Mouse (Mus musculus): ENCODE measurements around the gene Trak2. TPM values are rescaled to one million over a fixed set of nuclear protein-coding genes. Genes with fewer than 3 reads are reported as not detected.

Trak2 gene
- 153 and 407 TPM in 2 replicates for polyA plus RNA-seq (2012; ENCODE audit: insufficient read depth, insufficient read length, low replicate concordance, missing spikeins)

DNA sequence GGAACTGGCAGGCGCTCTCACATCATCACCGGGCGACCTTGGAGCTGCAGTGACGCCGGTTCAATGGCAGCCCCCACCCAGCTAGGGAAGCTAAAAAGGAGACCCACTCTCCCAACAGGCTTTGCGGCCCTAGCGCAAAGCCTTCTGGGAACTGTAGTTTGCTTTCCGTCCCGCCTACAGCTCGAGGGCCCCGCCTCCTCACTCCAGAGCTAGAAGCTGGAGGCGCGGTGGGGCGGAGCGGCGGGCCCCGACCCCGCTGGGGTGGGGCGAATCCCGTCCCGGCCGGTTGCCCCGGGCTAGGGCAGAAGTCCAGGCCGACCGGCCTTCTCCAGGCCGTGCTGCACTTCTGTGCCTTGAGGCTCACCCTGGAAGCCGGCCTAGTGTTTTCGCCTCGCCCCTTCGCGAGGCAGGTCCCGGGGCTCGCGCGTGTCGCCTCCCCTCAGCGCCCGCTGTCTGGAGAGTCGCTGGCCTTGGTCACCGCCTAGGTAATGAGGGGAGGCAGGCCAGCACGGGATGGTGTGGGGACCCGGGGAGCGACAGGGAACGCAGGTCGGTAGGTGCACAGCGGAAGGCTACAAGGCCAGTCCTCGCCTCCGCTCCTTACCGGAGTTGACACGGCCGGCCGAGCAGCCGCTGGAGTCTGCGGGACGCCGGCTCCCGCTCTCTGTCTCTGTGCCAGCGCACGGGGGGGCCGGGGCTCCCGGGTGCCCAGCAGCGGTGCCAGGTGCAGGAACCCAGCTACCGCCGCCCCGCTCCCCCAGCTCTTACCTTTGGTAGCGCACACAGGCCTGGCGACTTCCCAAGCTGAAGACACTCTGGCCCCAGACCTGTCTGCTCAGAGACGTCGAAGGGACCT is at the start of gene Trak2, which contains the start of gene Stradb:
Gene Trak2 (minus strand): TSS at position 65 of the 856 bp plus-strand sequence.
Gene Stradb (plus strand): TSS at position 157 of the 856 bp plus-strand sequence.
- TF ChIP-seq CTCF (IDR thresholded peaks at IDR 0.05; ENCODE audit: insufficient read depth, low read depth, low read length) (no peak), POLR2A (IDR thresholded peaks at IDR 0.05; ENCODE audit: insufficient read depth, low read depth, low read length) (peak; percentile 46; the same call in 1 of the 2 replicates)
- peak within 1 kb of the TSS; percentile 66 for H3K27ac ChIP-seq (ENCODE audit: insufficient read depth, low read depth, low read length)
- WGBS = under 1% methylated on average over 69 of the region's 69 CpGs
- peak within 1 kb of the TSS; percentile 75 for H3K4me3 ChIP-seq (ENCODE audit: insufficient read depth, low read depth, low read length)
- H3K4me1 ChIP-seq (ENCODE audit: control insufficient read depth, insufficient read depth, low read length) = peaks cover 2% of the 10 kb centered on the region

DNA sequence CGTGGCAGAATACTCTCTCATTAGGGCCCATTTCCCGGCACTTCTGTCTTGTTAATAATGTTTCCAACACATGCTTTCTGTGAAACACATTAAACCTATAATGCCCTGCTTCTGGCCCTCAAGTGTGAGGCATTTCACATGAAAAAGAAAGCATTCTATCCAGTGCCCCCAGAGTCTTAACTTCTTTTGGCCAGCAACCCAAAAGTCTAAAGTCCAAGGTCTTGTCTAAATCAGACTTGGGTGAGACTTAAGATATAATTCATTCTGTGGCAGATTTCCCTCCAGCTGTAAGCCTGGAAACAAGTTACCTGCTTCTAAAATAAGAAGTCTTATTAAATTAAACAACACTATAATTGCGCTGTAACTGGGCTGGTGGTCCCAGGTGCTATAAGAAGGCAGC is 48.3 kb upstream of the Trak2 start:
- TF ChIP-seq POLR2A (IDR thresholded peaks at IDR 0.05; ENCODE audit: insufficient read depth, low read depth, low read length) = no peak
- 62% methylated on average over 3 of the region's 3 CpGs for WGBS
- no peak overlapping the region for H3K27ac ChIP-seq (ENCODE audit: insufficient read depth, low read depth, low read length)
- H3K4me3 ChIP-seq (ENCODE audit: insufficient read depth, low read depth, low read length) = no peak overlapping the region
- no peaks in the 10 kb centered on the region for H3K4me1 ChIP-seq (ENCODE audit: control insufficient read depth, insufficient read depth, low read length)

DNA sequence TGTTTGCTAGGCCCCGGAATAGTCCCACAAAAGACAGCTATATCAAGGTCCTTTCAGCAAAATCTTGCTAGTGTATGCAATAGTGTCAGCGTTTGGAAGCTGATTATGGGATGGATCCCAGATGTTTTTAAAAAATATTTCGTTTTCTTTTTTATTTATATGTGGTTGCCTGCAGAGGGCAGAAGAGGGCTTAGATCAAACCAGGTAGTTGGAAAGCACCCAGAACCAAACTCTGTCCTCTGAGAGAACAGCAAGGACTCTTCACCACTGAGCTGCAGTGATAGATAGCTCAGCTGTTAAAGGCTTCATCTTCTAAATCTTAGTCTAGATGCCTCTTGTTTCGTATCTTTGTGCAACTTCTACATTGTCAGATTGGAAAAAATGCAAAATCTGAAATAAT is 36.0 kb upstream of the Trak2 start:
- no peak for TF ChIP-seq POLR2A (IDR thresholded peaks at IDR 0.05; ENCODE audit: insufficient read depth, low read depth, low read length)
- TF ChIP-seq CTCF (IDR thresholded peaks at IDR 0.05; ENCODE audit: insufficient read depth, low read depth, low read length) = no peak
- no peak overlapping the region for H3K27ac ChIP-seq (ENCODE audit: insufficient read depth, low read depth, low read length)
- 41% methylated on average over 4 of the region's 4 CpGs for WGBS
- H3K4me3 ChIP-seq (ENCODE audit: insufficient read depth, low read depth, low read length) = no peak overlapping the region
- no peaks in the 10 kb centered on the region for H3K4me1 ChIP-seq (ENCODE audit: control insufficient read depth, insufficient read depth, low read length)

DNA sequence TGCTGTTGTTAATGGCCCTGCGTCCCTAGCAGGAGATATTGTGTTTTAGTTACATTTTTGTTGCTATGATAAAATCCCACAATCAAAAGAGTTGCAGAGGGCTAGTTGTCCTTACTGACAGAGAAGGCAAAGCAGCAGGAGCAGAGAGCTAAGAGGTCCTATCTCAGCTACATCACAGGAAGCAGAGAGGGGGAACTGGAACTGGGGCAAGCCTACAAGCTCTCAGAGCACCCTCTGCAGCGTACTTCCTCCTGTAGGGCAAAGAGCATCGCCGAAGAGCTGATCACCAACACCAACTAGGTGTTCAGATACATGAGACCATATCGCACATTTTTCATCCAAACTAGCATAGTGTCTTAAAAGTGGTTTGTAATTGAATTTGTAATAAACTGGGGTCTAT is 22.1 kb upstream of the Trak2 start:
- TF ChIP-seq CTCF (IDR thresholded peaks at IDR 0.05; ENCODE audit: insufficient read depth, low read depth, low read length) = no peak
- no peak for TF ChIP-seq POLR2A (IDR thresholded peaks at IDR 0.05; ENCODE audit: insufficient read depth, low read depth, low read length)
- H3K27ac ChIP-seq (ENCODE audit: insufficient read depth, low read depth, low read length) = no peak overlapping the region
- 92% methylated on average over 5 of the region's 5 CpGs for WGBS
- H3K4me1 ChIP-seq (ENCODE audit: control insufficient read depth, insufficient read depth, low read length) = no peaks in the 10 kb centered on the region
- no peak overlapping the region for H3K4me3 ChIP-seq (ENCODE audit: insufficient read depth, low read depth, low read length)

DNA sequence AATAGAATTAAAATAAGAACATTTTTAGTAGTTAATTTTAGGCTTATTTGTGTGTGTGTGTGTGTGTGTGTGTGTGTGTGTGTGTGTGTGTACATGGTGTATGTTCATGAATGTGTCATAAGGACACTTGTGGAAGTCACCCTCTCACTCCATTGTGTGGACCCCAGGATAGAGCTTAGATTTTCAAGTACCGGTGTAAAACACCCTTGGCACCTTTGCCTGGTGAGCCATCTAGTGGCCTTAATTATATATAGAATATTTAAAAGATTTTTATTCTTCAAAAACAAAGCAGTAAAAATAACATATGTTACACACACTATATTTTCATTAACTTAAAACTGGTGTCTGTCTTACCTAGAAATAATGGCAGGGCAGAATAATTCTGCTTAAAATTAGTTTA is 20.5 kb upstream of the Trak2 start:
- WGBS = 6% methylated on average over 1 of the region's 1 CpGs
- TF ChIP-seq CTCF (IDR thresholded peaks at IDR 0.05; ENCODE audit: insufficient read depth, low read depth, low read length) = no peak
- TF ChIP-seq POLR2A (IDR thresholded peaks at IDR 0.05; ENCODE audit: insufficient read depth, low read depth, low read length) = no peak
- H3K27ac ChIP-seq (ENCODE audit: insufficient read depth, low read depth, low read length) = no peak overlapping the region
- H3K4me3 ChIP-seq (ENCODE audit: insufficient read depth, low read depth, low read length) = no peak overlapping the region
- H3K4me1 ChIP-seq (ENCODE audit: control insufficient read depth, insufficient read depth, low read length) = no peaks in the 10 kb centered on the region

DNA sequence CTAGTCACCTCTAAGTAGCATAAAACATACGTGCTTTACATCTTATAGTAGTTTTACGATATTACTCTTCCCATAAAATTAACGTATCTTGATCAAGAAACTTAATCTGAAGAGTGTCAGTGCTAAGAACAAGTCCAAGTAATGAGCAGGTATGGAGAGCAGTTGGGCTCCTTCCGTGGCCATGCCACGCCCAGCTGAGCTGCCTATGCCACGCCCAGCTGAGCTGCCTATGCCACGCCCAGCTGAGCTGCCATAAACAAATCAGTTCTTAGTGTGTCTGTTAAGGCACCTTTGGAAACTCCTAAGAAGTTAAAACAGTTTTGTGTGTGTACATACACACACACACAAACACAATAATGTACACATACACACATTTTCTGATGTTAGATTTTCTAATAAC is 19.9 kb upstream of the Trak2 start:
- WGBS = 92% methylated on average over 7 of the region's 7 CpGs
- TF ChIP-seq CTCF (IDR thresholded peaks at IDR 0.05; ENCODE audit: insufficient read depth, low read depth, low read length) (no peak), POLR2A (IDR thresholded peaks at IDR 0.05; ENCODE audit: insufficient read depth, low read depth, low read length) (no peak)
- Histone ChIP-seq H3K4me1 (ENCODE audit: control insufficient read depth, insufficient read depth, low read length) (no peaks in the 10 kb centered on the region), H3K27ac (ENCODE audit: insufficient read depth, low read depth, low read length) (no peak overlapping the region), H3K4me3 (ENCODE audit: insufficient read depth, low read depth, low read length) (no peak overlapping the region)

DNA sequence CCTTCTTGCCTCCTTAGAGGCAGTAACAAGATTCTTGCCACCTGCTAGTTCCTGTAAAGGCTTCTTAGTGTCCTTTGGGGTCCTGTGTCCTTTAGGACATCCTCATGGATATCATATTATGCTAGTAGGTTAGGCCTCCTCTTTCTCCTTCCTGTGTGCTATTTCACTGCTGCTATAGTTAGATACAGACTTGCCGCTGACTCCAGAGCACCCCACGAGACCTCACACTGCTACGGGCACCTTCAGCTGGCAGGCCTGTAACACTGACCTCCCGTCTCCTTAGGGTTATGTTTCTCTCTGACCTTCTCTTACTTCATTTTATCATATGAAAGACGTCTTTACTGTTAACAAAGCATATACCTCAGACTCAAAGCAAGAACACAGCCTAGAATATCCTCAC is 11.4 kb upstream of the Trak2 start:
- H3K4me3 ChIP-seq (ENCODE audit: insufficient read depth, low read depth, low read length) = no peak overlapping the region
- H3K4me1 ChIP-seq (ENCODE audit: control insufficient read depth, insufficient read depth, low read length) = no peaks in the 10 kb centered on the region; the same call in 1 of the 2 replicates
- no peak for TF ChIP-seq POLR2A (IDR thresholded peaks at IDR 0.05; ENCODE audit: insufficient read depth, low read depth, low read length)
- TF ChIP-seq CTCF (IDR thresholded peaks at IDR 0.05; ENCODE audit: insufficient read depth, low read depth, low read length) = no peak
- H3K27ac ChIP-seq (ENCODE audit: insufficient read depth, low read depth, low read length) = no peak overlapping the region
- 85% methylated on average over 5 of the region's 5 CpGs for WGBS

DNA sequence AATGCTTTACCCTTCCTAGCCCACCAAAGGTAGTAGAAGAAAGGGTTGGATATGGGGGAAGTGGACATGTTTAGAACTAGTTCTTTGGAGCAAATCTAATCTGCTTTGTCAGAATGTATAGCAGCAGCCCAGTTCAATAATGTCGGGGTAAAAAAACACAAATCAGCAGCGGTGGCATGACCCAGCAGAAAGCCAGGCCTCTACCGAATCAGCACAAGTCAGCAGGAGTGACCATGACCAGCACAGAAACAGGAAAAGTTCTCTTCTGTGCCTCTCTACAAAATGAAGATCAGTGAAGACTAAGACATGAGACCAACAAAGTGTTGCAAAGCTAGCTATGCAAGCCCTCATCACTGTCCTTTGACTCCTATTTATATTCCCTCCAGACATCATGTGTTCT is 9.0 kb upstream of the Trak2 start:
- Histone ChIP-seq H3K4me3 (ENCODE audit: insufficient read depth, low read depth, low read length) (no peak overlapping the region), H3K27ac (ENCODE audit: insufficient read depth, low read depth, low read length) (no peak overlapping the region), H3K4me1 (ENCODE audit: control insufficient read depth, insufficient read depth, low read length) (no peaks in the 10 kb centered on the region; the same call in 1 of the 2 replicates)
- TF ChIP-seq POLR2A (IDR thresholded peaks at IDR 0.05; ENCODE audit: insufficient read depth, low read depth, low read length) = no peak
- TF ChIP-seq CTCF (IDR thresholded peaks at IDR 0.05; ENCODE audit: insufficient read depth, low read depth, low read length) = no peak
- 83% methylated on average over 3 of the region's 3 CpGs for WGBS

DNA sequence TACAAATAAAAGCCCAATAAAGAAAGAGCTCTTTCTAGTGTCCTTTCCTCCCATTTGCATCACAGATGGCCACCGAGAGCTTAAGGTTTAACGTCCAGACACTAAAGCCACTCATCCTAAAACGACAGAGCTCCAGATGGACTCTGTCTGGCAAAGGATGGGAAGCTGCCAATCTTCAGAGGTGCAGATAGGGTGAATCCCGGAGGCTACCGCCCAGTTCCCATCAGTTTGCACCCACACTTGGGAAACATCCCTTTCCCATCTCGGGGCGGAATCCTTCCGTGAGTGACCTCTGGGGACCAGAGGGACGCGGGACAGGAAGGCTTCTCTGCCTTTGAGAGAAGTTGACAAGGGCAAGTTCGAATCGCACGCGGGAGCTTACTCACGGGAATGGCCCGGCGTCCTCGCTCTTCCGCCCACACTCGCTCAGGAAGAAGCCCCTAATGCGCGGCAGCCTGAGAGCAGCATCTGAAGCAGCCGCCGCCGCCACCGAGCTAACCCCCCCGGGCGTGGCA is 322 bp downstream of the Trak2 start:
- peak; percentile 25; the same call in 1 of the 2 replicates for TF ChIP-seq CTCF (IDR thresholded peaks at IDR 0.05; ENCODE audit: insufficient read depth, low read depth, low read length)
- peak; percentile 88 for TF ChIP-seq POLR2A (IDR thresholded peaks at IDR 0.05; ENCODE audit: insufficient read depth, low read depth, low read length)
- Histone ChIP-seq H3K4me1 (ENCODE audit: control insufficient read depth, insufficient read depth, low read length) (peaks cover 2% of the 10 kb centered on the region), H3K4me3 (ENCODE audit: insufficient read depth, low read depth, low read length) (peak overlapping the region; percentile 75), H3K27ac (ENCODE audit: insufficient read depth, low read depth, low read length) (peak overlapping the region; percentile 66)
- WGBS = under 1% methylated on average over 28 of the region's 28 CpGs
